8 mouse cellular contexts compared by ENCODE assay signal in the genomic region with DNA sequence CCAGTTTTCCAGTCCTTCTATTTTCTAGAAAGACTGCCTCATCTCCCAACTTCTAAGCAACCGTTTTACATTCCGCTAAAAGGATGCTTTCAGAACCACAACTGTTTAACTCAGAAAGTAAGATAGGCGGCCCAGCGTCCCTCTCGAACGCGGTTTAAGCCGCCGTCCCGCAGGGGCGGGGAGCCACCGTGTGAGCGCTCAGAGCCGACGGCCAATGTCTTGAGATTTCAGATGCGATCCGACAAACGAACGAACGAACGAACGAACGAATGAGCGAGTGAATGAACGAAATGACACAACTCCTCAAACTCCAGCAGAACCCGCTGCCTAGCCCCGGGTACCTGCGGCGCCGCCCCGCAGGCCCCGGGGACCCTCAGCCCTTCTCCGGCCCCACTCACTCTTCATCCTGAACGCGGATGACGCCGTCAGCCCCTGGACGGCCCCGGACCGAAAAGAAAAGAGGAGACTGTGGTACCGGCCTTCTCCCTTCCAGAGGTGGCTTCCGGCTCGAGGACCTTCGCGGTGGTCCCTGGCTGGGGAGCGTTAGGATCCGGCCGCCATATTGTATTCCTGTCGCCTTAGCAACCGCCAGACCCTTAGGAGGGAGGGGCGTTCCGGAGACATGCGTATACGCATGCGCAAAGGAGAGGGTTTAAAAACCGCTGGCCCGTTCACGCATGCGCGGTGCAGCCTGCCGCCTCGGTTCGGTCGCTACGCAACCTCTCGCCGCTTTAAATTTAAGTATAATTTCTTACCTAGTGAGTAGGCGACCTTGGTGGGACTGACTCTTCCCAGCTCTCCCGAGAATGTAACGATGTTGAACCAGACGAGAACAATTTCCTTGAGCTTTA. TPM values are rescaled to one million over a fixed set of nuclear protein-coding genes. Genes with fewer than 3 reads are reported as not detected.
DNase-seq lines count a peak whose midpoint lies in the region; ATAC-seq and TF ChIP-seq lines count a peak whose summit lies in the region.

A gene (minus strand): TSS at position 592 of the 851 bp plus-strand sequence.

- H3K27me3 ChIP-seq in embryonic facial prominence, embryonic 13.5 days, result 0 out of 2 replicates have a peak, but pooled peaks cover 3% of the 10 kb centered on the region
- no peaks in the 10 kb centered on the region for H3K27me3 ChIP-seq in limb, embryonic 14.5 days (ENCODE audit: control insufficient read depth, insufficient read depth, low read length)
- H3K27me3 ChIP-seq in midbrain, postnatal 0 days (ENCODE audit: insufficient read depth, low read length), result peaks cover 13% of the 10 kb centered on the region; the same call in 1 of the 2 replicates

- peak within 1 kb of the TSS; percentile 65 for H3K4me2 ChIP-seq in embryonic facial prominence, embryonic 13.5 days
- H3K4me2 ChIP-seq in limb, embryonic 14.5 days (replicated peaks; ENCODE audit: low read depth, low read length, severe bottlenecking), result peak within 1 kb of the TSS; percentile 72
- H3K4me2 ChIP-seq in midbrain, postnatal 0 days (ENCODE audit: low read depth, low read length, poor library complexity, severe bottlenecking), result peak within 1 kb of the TSS; percentile 60

- TF ChIP-seq POLR2A in limb, embryonic 14.5 days (IDR thresholded peaks at IDR 0.05; ENCODE audit: borderline replicate concordance, extremely low read depth, insufficient read depth, insufficient read length), result no peak

- peaks cover 27% of the 10 kb centered on the region for H3K4me1 ChIP-seq in embryonic facial prominence, embryonic 13.5 days
- H3K4me1 ChIP-seq in limb, embryonic 14.5 days (ENCODE audit: control insufficient read depth, insufficient read depth, low read length), result peaks cover 10% of the 10 kb centered on the region
- 0 out of 2 replicates have a peak, but pooled peaks cover 6% of the 10 kb centered on the region for H3K4me1 ChIP-seq in midbrain, postnatal 0 days (ENCODE audit: insufficient read depth, low read length)

- H3K27ac ChIP-seq in embryonic facial prominence, embryonic 13.5 days, result peak within 1 kb of the TSS; percentile 12; the same call in 1 of the 2 replicates
- H3K27ac ChIP-seq in limb, embryonic 14.5 days (replicated peaks; ENCODE audit: low read depth, low read length), result peak within 1 kb of the TSS; percentile 34; the same call in 1 of the 2 replicates
- H3K27ac ChIP-seq in midbrain, postnatal 0 days (ENCODE audit: low read depth, low read length), result 0 out of 2 replicates have a peak within 1 kb of the TSS, but pooled peaks have one; percentile 59

- ATAC-seq in embryonic facial prominence, embryonic 13.5 days (ENCODE audit: insufficient number of reproducible peaks, insufficient read depth, low FRiP score, low TSS enrichment, low read depth), result peak; percentile 69; the same call in 1 of the 2 replicates
- ATAC-seq in limb, embryonic 14.5 days (ENCODE audit: low FRiP score, low read depth), result peak; percentile 87
- peak; percentile 82 for ATAC-seq in midbrain, postnatal 0 days (ENCODE audit: low FRiP score)

- peak; percentile 87 for DNase-seq in 3134 (ENCODE audit: extremely low read depth, insufficient read length, low spot score)
- peak; percentile 95 to 96 for DNase-seq in adrenal gland, postnatal 36 days
- peak; percentile 98 for DNase-seq in heart, adult 8-10 months (ENCODE audit: low spot score)
- DNase-seq in kidney, adult 9 months, result peak; percentile 97
- peak; percentile 94 for DNase-seq in limb, embryonic 14.5 days (ENCODE audit: low spot score)
- peak; percentile 97 for DNase-seq in midbrain, postnatal 0 days (ENCODE audit: low spot score)
- DNase-seq in spleen, postnatal 14 days (ENCODE audit: low spot score in 2 of 2), result peak; percentile 88 to 94

- H3K4me3 ChIP-seq in embryonic facial prominence, embryonic 13.5 days, result peak within 1 kb of the TSS; percentile 73
- peak within 1 kb of the TSS; percentile 67 for H3K4me3 ChIP-seq in limb, embryonic 14.5 days (replicated peaks; ENCODE audit: low read length)
- peak within 1 kb of the TSS; percentile 66 for H3K4me3 ChIP-seq in midbrain, postnatal 0 days (ENCODE audit: low read depth, low read length)

- H3K9ac ChIP-seq in embryonic facial prominence, embryonic 13.5 days, result peak within 1 kb of the TSS; percentile 76
- H3K9ac ChIP-seq in limb, embryonic 14.5 days (ENCODE audit: low read depth, low read length, severe bottlenecking), result peak within 1 kb of the TSS; percentile 58
- H3K9ac ChIP-seq in midbrain, postnatal 0 days (replicated peaks; ENCODE audit: low read length, poor library complexity, severe bottlenecking), result peak within 1 kb of the TSS; percentile 57

- WGBS in embryonic facial prominence, embryonic 13.5 days, result under 1% methylated on average over 71 of the region's 71 CpGs
- under 1% methylated on average over 71 of the region's 71 CpGs for WGBS in limb, embryonic 14.5 days
- under 1% methylated on average over 70 of the region's 71 CpGs for WGBS in midbrain, postnatal 0 days

- no peaks in the 10 kb centered on the region for H3K36me3 ChIP-seq in embryonic facial prominence, embryonic 13.5 days
- H3K36me3 ChIP-seq in limb, embryonic 14.5 days (ENCODE audit: control insufficient read depth, insufficient read depth, low read length), result no peaks in the 10 kb centered on the region
- no peaks in the 10 kb centered on the region for H3K36me3 ChIP-seq in midbrain, postnatal 0 days (ENCODE audit: insufficient read depth, low read length)

- H3K9me3 ChIP-seq in embryonic facial prominence, embryonic 13.5 days, result no peaks in the 10 kb centered on the region
- H3K9me3 ChIP-seq in limb, embryonic 14.5 days (ENCODE audit: control insufficient read depth, low read length), result no peaks in the 10 kb centered on the region
- no peaks in the 10 kb centered on the region for H3K9me3 ChIP-seq in midbrain, postnatal 0 days (ENCODE audit: low read length)

- no peak for TF ChIP-seq CTCF in midbrain, postnatal 0 days (IDR thresholded peaks at IDR 0.05)

RNA-seq across cellular contexts. Expression of the gene that starts here (rescaled TPM):
- 1 to 10 TPM; 1.2 to 1.6 TPM for total RNA-seq in adrenal gland, postnatal 36 days (2021)
- polyA plus RNA-seq in embryonic facial prominence, embryonic 13.5 days (2015; fragmentation: Nextera tagmentation; extraction: Ambion mirVana), result 6.5 and 7.3 TPM in 2 replicates
- under 1 TPM; 0.50 to 0.80 (median 0.70) TPM for total RNA-seq in heart, adult 8-10 months (2022)
- polyA plus RNA-seq in limb, embryonic 14.5 days (2012; rRNA removed), result 5.4 and 5.6 TPM in 2 replicates
- polyA plus RNA-seq in limb, embryonic 14.5 days (2014; fragmentation: Nextera tagmentation; extraction: Ambion mirVana), result 4.5 and 5.8 TPM in 2 replicates
- total RNA-seq in midbrain, postnatal 0 days (2014; rRNA removed), result 10.7 and 23.7 TPM in 2 replicates
- polyA plus RNA-seq in midbrain, postnatal 0 days (2015; fragmentation: Nextera tagmentation; extraction: Ambion mirVana), result 17.0 and 18.9 TPM in 2 replicates

Comparison
In these comparisons a context has a peak if more than half of its experiments do, and no peak if none do; other contexts are left out.
1. Peak in every context shown above with its lines: DNase-seq, ATAC-seq, H3K4me3 ChIP-seq and H3K27ac ChIP-seq.
2. Peak in DNase-seq in heart, adult 8-10 months; RNA of the gene not detected or under 1 TPM.